Mouse (Mus musculus) frontal cortex, postnatal 25 days (tissue): Measurements from ENCODE around the gene Tmem214.
A peak's percentile ranks its signal among the peaks of the same experiment; 100 is the strongest.

Source experiments
- DNase-seq, 2 experiments: peaks; one replicate each; pipeline ENCODE4 v3.0.0; 2022; ENCODE audit warnings: low spot score in 2 of 2

Tmem214 gene

DNA sequence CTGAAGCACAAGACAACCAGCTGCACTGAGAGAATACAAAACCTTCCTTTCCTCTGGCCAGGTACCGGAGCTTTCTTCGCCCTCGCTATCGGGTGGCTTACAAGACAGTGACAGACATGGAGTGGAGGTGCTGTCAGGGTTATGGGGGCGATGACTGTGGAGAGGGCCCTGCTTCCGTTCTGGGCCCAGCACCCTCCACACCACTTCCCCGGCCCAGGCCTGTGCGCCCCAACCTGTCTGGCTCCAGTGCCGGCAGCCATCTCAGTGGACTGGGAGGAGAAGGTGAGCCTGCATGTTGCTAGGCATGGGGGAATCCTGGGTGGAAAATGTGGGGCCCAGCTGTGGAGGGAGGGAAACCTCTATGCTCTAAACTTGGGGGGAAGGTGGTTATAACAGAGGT is 47.6 kb downstream of the Tmem214 start:
- DNase-seq = no peak

DNA sequence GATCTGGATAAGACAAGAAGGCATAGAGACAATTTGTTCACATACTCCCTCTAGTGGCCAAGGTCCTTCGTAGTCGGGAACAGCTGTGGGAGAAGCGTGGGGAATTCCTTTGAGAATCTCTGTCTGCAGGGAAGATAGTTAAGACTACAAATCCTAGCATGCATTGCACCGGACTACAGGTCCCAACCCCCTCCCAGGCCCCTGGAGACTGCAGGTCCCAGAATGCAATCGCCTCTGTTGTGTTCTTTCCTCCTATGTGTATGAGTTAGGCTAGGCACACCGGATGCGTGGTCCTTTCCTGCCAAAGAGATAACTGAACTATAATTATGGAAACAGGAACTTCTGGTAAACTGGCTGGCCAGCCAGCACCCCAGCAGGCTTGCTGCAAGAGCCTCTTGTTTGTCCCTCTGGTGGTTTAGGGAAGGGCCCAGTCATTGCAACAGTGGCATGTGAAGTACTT is 48.2 kb downstream of the Tmem214 start:
- DNase-seq = peak; percentile 70 to 83

DNA sequence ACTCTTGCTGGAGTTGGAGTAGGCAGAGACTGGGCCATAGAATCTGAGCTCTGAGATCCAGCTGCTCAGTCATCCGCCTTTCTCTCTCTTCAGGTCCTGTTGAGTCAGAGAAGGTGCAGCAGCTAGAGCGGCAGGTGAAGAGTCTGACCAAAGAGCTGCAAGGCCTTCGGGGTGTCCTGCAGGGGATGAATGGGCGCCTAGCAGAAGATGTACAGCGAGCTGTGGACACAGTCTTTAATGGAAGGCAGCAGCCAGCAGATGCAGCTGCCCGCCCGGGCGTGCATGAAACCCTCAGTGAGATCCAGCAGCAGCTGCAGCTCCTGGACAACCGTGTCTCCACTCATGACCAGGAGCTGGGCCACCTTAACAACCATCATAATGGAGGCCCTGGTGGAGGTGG is 49.0 kb downstream of the Tmem214 start:
- no peak for DNase-seq

DNA sequence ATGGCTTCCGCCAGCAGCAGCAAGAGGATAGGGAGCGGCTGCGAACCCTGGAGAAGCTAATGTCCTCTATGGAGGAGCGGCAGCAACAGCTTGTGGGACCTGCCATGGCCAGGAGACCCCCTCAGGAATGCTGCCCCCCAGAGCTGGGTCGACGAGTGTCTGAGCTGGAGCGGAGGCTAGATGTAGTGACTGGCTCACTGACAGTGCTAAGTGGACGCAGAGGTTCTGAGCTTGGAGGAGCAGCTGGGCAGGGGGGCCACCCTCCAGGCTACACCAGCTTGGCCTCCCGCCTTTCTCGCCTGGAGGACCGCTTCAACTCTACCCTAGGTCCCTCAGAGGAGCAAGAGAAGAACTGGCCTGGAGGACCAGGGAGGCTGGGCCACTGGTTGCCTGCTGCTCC is 49.5 kb downstream of the Tmem214 start:
- no peak for DNase-seq

DNA sequence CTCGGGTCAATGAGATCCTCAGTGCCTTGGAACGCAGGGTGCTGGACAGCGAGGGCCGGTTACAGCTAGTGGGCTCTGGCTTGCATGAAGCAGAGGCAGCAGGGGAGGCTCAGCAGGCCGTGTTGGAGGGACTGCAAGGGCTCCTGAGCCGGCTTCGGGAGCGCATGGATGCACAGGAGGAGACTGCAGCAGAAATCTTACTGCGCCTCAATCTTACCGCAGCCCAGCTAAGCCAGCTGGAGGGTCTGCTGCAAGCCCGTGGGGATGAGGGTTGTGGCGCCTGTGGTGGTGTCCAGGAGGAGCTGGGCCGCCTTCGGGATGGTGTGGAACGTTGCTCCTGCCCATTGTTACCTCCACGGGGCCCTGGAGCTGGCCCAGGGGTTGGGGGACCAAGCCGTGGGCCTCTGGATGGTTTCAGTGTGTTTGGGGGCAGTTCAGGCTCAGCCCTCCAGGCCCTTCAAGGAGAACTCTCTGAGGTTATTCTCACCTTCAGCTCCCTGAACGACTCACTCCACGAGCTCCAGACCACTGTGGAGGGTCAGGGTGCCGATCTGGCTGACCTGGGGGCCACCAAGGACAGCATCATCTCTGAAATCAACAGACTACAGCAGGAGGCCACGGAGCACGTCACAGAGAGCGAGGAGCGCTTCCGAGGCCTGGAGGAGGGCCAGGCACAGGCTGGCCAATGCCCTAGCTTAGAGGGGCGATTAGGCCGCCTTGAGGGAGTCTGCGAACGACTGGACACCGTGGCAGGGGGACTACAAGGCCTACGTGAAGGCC is 50.3 kb downstream of the Tmem214 start:
- DNase-seq = no peak

DNA sequence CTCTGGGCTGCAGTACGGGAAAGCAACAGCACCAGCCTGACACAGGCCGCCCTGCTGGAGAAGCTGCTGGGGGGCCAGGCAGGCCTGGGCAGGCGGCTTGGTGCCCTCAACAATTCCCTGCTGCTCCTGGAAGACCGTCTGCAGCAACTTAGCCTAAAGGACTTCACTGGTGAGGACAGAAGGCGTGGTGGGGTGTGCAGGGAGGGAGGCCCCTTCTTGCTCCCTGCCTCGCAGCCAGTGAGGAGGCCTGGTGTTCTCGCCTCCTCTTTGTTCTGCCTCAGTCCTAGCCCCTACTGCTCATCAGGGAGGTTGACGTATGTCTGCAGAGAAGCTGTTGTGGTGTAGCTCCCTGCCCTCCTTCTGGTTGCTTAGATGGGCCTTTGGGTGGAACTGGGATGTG is 50.9 kb downstream of the Tmem214 start:
- DNase-seq = no peak

DNA sequence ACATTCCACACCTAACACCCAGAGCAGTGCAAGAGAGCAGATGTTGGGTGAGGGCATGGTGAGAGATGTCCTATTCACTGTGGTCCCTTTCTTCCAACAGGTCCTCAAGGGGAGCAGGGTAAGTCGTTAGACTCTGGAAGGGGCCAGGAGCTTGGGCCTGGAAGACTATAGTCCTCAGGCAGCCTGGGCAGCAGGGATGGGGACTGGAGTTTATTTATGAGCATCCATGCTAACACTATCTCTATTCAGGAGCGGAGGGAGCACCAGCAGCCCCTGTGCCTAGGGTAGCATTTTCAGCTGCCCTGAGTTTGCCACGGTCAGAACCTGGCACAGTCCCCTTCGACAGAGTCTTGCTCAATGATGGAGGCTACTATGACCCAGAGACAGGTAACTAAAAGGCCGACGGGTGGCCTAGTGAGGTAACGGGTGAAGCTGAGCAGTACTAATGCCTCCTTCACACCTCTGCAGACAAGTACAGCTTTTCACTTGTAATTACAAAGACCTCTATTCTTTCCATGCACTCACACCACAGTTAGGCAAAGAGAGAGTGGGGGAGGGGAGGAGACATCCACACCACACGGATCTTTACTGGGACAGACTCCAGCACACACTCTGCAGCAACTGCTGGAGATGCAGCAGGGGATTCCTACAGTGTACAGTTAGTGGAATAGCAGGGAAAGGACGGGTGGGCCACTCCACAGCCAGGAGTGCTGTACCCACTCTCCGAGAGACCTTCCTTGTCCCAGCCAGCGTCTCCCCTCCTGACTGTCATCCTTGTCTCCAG is 52.2 kb downstream of the Tmem214 start:
- DNase-seq = no peak

DNA sequence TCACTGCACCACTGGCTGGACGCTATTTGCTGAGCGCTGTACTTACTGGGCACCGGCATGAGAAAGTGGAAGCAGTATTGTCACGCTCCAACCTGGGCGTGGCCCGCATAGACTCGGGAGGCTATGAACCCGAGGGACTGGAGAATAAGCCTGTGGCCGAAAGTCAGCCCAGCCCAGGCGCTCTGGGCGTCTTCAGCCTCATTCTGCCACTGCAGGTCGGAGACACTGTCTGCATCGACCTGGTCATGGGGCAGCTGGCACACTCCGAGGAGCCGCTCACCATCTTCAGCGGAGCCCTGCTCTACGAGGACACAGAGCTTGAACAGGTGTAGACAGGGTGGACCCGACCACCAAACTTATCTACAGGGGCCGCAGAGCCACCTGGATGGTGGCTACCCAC is 52.8 kb downstream of the Tmem214 start:
- DNase-seq = no peak

DNA sequence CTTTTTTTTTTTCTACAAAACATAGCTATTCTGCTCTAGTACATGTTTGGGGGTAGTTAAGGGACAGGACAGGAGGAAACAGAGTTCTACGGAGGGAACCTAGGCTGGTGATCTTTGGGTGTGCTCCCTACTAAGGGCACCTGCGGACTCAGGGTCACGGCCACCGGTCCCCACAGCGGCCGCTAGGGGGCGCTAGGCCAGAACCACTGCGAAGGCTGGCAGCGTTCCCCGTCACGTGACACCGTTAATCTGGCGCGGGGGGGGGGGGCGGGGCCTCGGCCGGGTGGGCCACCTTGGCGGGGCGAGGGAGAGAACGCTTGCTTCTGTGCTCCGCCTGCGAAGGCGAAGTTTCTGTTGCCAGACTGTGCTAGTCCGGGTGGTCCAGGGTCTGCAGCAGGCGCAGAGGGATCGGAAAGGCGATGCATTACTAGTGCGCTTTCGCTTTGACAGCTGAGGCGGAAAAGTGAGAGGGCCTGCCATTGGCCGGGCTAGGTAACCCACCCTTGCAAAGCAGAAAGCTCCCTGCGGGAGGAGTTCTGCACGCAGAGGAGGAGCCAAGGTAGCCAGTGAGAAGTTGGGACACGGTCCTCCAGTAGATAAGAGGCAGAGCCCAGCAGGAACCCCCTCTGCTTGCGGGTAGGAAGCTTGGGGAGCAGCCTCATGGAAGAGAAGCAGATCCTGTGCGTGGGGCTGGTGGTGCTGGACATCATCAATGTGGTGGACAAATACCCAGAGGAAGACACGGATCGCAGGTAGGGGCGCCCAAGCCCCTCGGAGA is 53.6 kb downstream of the Tmem214 start, which contains the start of gene Khk:
TSS of gene Khk (plus strand) at position 176 of the 778 bp plus-strand sequence.
- DNase-seq = peak; percentile 83 to 89

DNA sequence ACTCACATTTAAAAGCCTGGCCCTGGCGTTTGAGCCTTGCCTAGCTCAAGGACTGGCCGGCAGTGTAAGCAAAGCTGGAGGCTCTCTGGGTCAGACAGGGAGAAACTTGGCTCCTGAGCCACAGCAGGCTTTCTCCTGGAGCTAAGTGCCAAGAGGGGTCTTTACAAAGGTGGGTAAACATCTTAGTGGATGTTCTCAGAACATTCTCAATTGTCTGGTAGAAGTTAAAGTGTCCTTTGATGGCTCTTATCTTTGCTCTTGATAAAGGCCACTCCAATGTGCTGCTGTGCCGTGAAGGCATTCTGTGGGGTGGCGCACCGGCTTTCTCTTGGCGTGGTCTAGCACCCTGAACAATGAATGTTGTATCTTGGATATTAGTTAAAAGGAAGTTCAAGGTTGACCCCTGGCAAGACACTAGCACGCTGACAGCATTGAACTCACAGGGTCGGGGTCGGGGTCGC is 54.8 kb downstream of the Tmem214 start:
- DNase-seq = no peak

DNA sequence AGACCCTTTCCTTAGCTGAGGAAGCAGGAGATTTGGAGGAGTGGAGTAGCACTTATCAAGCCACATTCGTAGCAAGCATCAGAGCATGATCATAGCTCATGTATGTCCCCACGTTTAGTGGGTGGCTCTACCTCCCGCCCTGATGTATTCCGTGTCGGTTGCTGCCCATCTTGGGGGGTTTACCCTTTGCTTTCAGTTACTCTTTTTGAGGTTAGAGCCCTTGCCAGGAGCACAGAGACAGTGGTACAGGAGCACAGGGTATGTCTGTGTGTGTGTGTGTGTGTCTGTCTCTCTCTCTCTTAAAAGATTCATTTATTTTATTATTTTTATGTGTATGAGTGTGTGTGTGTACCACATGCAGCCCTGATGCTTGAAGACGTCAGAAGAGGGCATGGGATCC is 55.3 kb downstream of the Tmem214 start:
- no peak for DNase-seq

DNA sequence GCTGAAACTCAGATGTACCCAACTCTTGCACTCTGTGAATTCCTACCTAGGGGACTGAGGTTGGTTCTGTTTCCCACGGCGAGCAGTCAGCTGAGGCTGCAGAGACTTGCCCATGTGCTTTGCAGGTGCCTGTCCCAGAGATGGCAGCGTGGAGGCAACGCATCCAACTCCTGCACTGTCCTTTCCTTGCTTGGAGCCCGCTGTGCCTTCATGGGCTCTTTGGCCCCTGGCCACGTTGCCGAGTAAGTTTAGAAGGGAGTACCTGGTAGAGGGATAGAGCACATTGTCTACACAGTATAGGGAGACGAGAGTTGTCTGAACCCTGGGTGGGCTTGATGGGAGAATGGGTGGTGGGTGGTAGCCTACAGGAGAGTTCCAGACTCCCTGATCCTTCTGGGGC is 56.8 kb downstream of the Tmem214 start:
- DNase-seq = no peak

DNA sequence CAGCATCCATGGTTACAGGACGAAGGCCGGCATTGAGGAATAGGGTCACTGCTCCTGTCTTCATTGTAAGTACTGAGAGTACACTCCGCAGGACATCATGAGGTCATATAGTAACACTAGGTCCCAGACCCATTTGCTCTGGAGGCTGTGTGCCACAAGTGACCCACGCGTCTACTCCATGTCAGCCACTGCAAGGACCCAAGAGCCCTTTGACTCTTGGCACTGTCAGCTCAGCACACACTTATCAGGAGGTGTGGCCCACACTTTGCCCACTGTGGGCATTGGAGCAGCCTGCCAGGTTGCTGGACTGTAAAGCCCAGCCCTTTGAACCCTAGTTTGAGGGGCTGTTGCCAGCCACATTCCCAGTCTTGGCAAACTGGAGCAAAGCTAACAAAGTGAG is 57.4 kb downstream of the Tmem214 start:
- DNase-seq = no peak

DNA sequence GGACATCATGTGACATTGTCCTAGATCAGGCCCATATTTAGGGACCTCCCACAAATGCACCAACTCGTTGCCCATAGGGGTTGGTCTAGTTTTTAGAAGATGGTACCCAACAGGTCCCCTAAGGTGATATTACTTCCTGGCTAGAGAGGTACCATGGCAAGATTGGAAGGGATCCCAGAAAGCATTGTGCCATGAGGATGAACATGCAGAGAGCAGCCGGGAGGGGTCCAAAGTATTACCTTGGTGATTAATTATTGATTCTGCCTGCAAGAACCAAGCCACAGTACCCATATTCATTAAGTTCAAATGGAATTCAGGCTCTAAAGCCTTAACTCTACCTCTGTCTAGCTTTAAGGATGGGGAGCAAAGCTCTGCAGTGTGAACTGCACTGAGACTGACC is 58.3 kb downstream of the Tmem214 start:
- no peak for DNase-seq

DNA sequence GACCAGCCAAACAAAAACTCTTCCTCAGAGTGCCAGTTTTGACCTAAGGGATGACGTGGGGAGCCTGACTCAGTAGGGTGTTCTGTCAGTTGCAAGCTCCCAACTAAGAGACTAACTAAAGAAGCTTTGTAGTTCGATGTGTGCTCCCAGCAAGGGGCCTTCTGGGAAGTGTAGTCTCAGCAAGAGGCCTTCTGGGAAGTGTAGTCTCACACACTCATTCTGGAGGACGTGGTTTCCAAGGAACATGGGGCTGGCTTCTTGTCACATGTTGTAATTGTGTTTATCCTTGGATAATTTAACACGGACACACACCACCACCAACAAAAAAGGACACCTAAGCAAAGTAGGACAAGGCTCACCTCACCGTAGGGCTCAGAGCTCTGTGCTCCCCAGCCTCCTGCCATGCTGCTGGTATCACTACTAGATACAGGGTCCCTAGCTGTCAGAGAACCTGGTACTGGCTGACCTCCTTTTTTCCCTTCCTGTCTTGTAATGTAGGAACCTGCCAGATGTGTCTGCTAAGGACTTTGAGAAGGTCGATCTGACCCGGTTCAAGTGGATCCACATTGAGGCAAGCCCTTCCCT is 60.2 kb downstream of the Tmem214 start:
- no peak for DNase-seq
